Mouse (Mus musculus): Measurements from ENCODE around the gene Wfdc5.

DNA sequence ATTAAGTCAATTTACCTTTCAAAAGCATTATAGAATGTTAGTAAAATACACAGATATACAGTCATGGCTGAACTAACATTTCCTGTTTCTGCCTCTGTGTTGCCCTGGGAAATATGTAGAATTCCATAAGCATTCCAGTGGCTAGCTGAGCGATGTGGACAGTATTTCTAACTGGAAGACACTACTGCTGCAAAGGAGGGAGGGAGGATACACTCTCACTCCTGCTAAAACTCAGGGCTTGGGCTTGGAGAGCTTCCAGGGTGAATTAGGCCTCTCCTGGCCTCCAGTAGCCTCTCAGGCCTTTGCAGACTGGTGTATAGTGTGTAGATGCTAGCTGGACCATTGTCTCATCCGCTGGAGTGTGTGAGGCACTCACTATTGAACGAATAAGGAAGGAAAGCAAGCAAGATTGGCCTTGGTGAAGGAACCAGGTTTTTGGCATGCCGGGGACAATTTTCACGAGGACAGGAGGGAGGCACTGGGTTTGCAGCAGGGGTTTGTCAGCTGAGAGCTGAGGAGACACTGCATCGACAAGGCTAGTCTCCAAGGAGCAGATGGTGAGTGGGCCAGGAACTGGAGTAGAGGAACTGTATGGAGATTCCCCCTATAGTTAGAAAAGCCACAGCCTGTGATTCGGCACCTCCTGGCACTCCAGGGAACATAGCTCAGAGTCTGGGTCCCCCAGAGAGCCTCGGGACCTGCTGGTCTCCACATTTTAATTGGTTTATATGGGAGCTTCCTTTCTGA is 7.7 kb downstream of the Wfdc5 start:
- TF ChIP-seq POLR2A (IDR thresholded peaks at IDR 0.05; ENCODE audit: low read depth, low read length) (no peak), CTCF (conservative IDR thresholded peaks at IDR 0.05; ENCODE audit: insufficient read depth, insufficient read length, low read depth, low read length) (no peak)
